Mouse (Mus musculus): Measurements from ENCODE around the gene Olfr1033. TPM values are rescaled to one million over a fixed set of nuclear protein-coding genes. Genes with fewer than 3 reads are reported as not detected.
"Not testable (repeated sequence)": the region's sequence is repeated elsewhere in the genome, so short reads cannot be mapped to it uniquely, and the experiment has no call there.

The Olfr1033 gene
- total RNA-seq (2021), result not detected
- long read RNA-seq, experiment 1, result 0 reads
- long read RNA-seq, experiment 2, result 0 reads

DNA sequence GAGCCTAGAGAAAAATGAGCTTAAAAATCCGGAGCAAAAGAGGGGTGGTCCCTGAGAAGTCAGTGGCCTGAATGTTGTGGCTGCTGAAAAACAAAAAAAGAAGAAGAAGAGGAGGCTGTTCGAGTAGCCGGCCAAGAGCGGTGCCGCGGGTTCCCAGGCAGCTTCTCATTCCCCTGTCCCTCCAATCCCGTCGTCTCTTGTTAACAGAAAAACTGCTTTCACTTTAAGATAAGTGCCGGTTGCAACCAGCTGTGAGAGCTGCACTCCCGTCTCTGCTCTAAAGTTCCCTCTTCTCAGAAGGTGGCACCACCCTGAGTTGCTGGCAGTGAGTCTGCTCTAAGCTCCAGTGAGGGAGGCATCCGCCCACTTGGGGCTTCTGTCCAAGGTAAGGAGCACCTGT lies at the start of gene Olfr1033:
Olfr1033 (plus strand) TSS at position 228 of the 400 bp plus-strand sequence.
- not testable (repeated sequence) for DNase-seq (ENCODE audit: low spot score in 2 of 2)

DNA sequence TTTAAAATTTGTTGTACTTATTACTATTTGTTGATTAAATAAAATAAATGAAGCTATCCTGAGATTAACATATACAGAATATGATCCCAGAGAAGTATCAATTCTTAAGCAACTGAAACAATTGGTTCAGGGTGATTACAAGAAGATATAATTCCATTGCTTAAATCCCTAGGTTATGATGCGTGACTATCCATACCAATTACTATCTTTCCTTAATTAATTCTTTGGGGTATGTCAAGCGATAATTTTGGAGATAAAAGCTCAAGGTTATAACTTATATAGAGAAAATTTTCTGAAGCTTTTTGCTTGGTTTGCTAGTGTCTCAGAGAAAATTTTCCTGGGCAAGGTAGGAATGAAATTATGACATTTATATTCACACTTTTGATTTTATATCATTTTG lies 46.8 kb upstream of the Olfr1033 start, which contains the start of gene Olfr1029:
Olfr1029 (plus strand) TSS at position 301 of the 400 bp plus-strand sequence.
- no peak for DNase-seq (ENCODE audit: low spot score in 2 of 2)

- no peak for DNase-seq (ENCODE audit: low spot score in 2 of 2)
Observed at GRCm38 (mm10) chr2:85978976-85979375, 41.5 kb upstream of the Olfr1033 start, which contains the start of gene Olfr1030. Olfr1030 (plus strand) TSS chr2:85979276.

- no peak for DNase-seq (ENCODE audit: low spot score in 2 of 2)
Observed at GRCm38 (mm10) chr2:85990004-85990403, 30.4 kb upstream of the Olfr1033 start, which contains the start of gene Olfr1031. Olfr1031 (plus strand) TSS chr2:85990304.

- no peak for DNase-seq (ENCODE audit: low spot score in 2 of 2)
Observed at GRCm38 (mm10) chr2:86005240-86005639, 15.2 kb upstream of the Olfr1033 start, which contains the start of gene Olfr1032. Olfr1032 (plus strand) TSS chr2:86005540.

DNA sequence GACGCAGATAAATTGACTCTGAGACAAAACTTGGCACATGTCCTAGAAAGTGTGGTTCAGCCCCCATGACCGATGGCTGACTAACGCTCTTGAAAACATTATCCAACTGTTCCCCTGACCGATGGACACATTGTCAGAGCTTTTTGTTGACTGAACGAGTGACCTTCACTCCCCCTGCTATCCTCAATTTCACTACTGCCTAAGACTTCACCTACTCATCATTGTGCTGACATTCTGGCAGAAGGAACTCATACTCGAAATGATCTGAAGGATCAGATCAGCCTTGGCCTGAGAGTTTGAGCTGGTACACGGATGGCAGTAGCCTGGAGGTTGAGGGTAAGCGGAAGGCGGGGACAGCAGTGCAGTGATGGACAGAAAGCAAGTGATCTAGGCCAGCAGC lies 1.1 kb downstream of the Olfr1033 start:
- DNase-seq (ENCODE audit: low spot score in 2 of 2), result not testable (repeated sequence)

GRCm38 (mm10) chr2:86045561-86045960 lies 25.1 kb downstream of the Olfr1033 start, which contains the start of gene Olfr1034:
Olfr1034 (plus strand) TSS chr2:86045861.
- DNase-seq (ENCODE audit: low spot score in 2 of 2), result no peak

DNA sequence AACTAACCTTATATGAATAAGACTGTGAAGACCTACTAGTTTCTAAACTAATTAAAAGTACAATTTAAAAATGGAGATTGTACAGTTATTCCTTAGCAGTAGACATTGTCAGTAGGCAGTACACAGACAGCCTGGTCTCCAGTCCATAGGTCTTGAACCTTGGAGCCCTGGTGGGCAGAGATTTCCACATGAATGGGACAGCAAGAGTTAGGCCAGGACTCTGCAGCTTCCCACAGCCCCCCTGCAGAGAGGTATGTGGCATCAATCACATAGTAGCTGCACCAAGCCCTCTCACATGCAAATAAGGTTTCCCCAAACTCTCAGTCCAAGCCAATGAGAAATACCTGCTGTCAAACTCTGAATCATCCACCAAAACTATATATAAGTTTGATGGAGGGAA lies 30.3 kb downstream of the Olfr1033 start:
- DNase-seq (ENCODE audit: low spot score in 2 of 2), result not testable (repeated sequence)

GRCm38 (mm10) chr2:86063766-86064165 lies 43.3 kb downstream of the Olfr1033 start:
- DNase-seq (ENCODE audit: low spot score in 2 of 2), result not testable (repeated sequence)

DNA sequence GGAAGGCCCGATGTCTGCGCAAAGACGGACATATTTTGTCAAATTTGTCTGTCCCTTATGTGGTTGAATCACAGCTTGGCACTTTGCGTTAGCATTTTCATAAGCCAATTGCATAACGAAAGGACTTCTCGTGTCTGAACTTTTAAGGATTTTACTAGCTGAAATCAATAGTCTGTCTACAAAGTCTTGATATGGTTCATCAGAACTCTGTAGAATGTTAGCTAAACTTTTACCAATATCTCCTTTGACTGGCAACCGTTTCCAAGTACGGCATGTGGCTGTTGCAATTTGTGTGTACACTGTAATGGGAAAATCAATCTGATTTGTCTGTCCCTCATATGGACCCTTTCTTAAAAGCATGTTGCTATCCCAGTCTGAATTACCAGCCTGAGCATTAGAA lies 49.8 kb downstream of the Olfr1033 start:
- DNase-seq (ENCODE audit: low spot score in 2 of 2), result no peak

DNA sequence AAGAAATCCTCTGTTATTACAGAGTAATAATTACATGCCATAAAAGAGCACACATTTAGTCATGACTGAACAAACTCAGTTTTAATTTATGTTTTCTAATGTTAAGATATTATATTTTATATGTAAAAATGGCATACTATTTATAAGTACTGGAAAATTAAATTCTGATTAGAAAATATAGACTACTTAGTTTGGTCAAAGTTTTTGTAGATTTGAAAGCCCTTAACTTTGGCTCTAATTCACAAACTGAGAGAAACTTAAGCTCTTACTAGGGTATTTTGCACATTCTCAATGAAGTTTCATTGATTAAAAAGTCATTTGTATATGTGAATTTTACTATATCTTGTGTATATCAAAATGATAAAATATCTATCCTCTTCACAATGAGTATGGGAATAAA lies 53.3 kb downstream of the Olfr1033 start, which contains the start of gene Olfr1036:
Olfr1036 (plus strand) TSS at position 301 of the 400 bp plus-strand sequence.
- DNase-seq (ENCODE audit: low spot score in 2 of 2), result not testable (repeated sequence)

- not testable (repeated sequence) for DNase-seq (ENCODE audit: low spot score in 2 of 2)
Observed at GRCm38 (mm10) chr2:86080478-86080877, 60.0 kb downstream of the Olfr1033 start.

DNA sequence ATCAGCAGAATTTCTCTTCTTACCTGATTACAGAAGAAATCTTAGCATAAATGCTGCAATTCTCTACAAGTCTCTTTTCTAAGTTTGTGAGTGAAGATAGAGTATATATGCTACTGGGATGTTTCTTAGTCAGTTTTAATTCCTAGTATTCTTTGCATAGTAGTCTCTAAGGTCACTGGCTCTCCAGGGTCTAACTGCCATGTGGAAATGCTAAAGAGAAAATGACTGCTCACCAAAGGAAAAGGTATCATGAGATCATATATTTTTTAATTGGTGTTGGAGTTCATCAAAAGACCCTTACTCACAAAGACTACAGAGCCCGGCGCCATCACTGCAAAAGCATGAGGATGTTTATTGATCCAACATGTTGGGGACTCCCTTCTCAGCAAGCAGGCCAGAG lies 66.9 kb downstream of the Olfr1033 start, which contains the start of gene Olfr1037:
Olfr1037 (minus strand) TSS at position 101 of the 400 bp plus-strand sequence.
- no peak for DNase-seq (ENCODE audit: low spot score in 2 of 2)

Other genes with a start within 250 kb of the Olfr1033 start
- not detected for gene Olfr1014, start 247.9 kb upstream of the Olfr1033 start, total RNA-seq (2021)
- not detected for gene Olfr1015, start 238.6 kb upstream of the Olfr1033 start, total RNA-seq (2021)
- gene Olfr1016, start 218.1 kb upstream of the Olfr1033 start, total RNA-seq (2021), result not detected
- not detected for gene Olfr1018, start 202.2 kb upstream of the Olfr1033 start, total RNA-seq (2021)
- not detected for gene Olfr1019, start 175.2 kb upstream of the Olfr1033 start, total RNA-seq (2021)
- not detected for gene Olfr1020, start 173.6 kb upstream of the Olfr1033 start, total RNA-seq (2021)
- gene Olfr1022, start 152.0 kb upstream of the Olfr1033 start, total RNA-seq (2021), result not detected
- gene Olfr1023, start 135.0 kb upstream of the Olfr1033 start, total RNA-seq (2021), result not detected
- gene Olfr1024, start 115.6 kb upstream of the Olfr1033 start, total RNA-seq (2021), result not detected
- not detected for gene Olfr1025-ps1, start 105.4 kb upstream of the Olfr1033 start, total RNA-seq (2021)
- gene Olfr1026, start 99.1 kb upstream of the Olfr1033 start, total RNA-seq (2021), result not detected
- not detected for gene Olfr1028, start 70.2 kb upstream of the Olfr1033 start, total RNA-seq (2021)
- not detected for gene Olfr1029, start 46.7 kb upstream of the Olfr1033 start, total RNA-seq (2021)
- not detected for gene Olfr1030, start 41.4 kb upstream of the Olfr1033 start, total RNA-seq (2021)
- gene Olfr1031, start 30.3 kb upstream of the Olfr1033 start, total RNA-seq (2021), result not detected
- gene Olfr1032, start 15.1 kb upstream of the Olfr1033 start, total RNA-seq (2021), result not detected
- not detected for gene Olfr1034, start 25.2 kb downstream of the Olfr1033 start, total RNA-seq (2021)
- not detected for gene Olfr1036, start 53.4 kb downstream of the Olfr1033 start, total RNA-seq (2021)
- not detected for gene Olfr1037, start 66.8 kb downstream of the Olfr1033 start, total RNA-seq (2021)
- gene Olfr1039, start 115.3 kb downstream of the Olfr1033 start, total RNA-seq (2021), result not detected
- not detected for gene Olfr1040, start 126.1 kb downstream of the Olfr1033 start, total RNA-seq (2021)
- gene Olfr1042, start 141.2 kb downstream of the Olfr1033 start, total RNA-seq (2021), result not detected
- gene Olfr1043, start 146.9 kb downstream of the Olfr1033 start, total RNA-seq (2021), result not detected
- gene Olfr1044, start 157.2 kb downstream of the Olfr1033 start, total RNA-seq (2021), result not detected
- gene Olfr52, start 165.1 kb downstream of the Olfr1033 start, total RNA-seq (2021), result not detected
- gene Olfr1045, start 182.4 kb downstream of the Olfr1033 start, total RNA-seq (2021), result not detected
- gene Olfr1046, start 198.7 kb downstream of the Olfr1033 start, total RNA-seq (2021), result not detected
- not detected for gene Olfr1047, start 210.8 kb downstream of the Olfr1033 start, total RNA-seq (2021)
- not detected for gene Olfr1048, start 219.7 kb downstream of the Olfr1033 start, total RNA-seq (2021)
- gene Olfr1049, start 237.7 kb downstream of the Olfr1033 start, total RNA-seq (2021), result not detected

All from left cerebral cortex, adult 18-20 months (tissue).